Mouse (Mus musculus) liver, postnatal 0 days (tissue): ENCODE measurements around the gene Efcab3.

Experiments used
- CTCF ChIP-seq: sonication (generic); IDR thresholded peaks from 2 replicates; pipeline ENCODE4 v1.5.1; 2016; ENCODE audit warnings: antibody characterized with exemption, low read depth
- EP300 ChIP-seq: IDR thresholded peaks from 2 replicates; pipeline ENCODE4 v1.6.1; 2016; ENCODE audit warnings: antibody characterized with exemption, low read depth, mild to moderate bottlenecking

GRCm38 (mm10) chr11:105028744-105029348, 34.5 kb upstream of the Efcab3 start:
- peak; percentile 92 for TF ChIP-seq EP300
- TF ChIP-seq CTCF = no peak
